Mouse (Mus musculus): ENCODE results near the gene Arl14ep.

Gene Arl14ep

DNA sequence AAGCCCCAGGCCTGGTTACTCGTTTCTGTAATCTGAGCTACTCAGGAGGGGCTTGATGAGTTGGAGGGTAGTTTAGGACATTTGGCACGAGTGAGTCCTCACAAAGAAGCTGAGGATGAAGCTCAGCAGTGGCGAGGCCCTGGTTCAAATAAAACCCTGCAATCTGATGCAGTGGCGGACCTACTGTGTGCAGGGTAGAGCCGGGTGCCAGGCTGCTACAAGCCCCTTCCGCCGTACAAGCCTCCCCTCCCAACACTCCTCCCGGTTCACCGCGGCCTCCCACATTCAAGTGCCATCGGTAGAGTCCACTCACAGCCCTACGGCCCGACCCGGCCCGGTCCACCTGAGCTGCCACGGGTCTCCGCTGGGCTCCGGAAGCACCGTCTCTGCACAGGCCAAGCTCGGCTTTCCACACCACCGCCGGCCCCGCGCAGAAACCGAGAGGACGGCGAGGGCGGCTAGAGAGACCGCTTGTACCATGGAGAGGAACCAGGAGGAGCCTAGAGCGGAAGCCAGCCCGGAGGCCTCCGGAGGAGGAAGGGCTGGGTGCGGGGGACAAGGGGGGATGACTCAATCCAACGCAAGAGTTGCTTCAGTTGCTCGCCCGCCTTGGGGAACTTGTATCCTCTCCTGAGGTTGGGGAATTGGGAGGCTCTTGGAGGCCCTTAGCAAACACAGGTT lies at the start of gene Arl14ep:
Gene Arl14ep, minus strand, starts transcription at position 466 of the 681 bp plus-strand sequence.
- DNase-seq (ENCODE audit: inconsistent age in 2 of 2, low spot score in 1 of 2): peak; percentile 92 to 97

DNA sequence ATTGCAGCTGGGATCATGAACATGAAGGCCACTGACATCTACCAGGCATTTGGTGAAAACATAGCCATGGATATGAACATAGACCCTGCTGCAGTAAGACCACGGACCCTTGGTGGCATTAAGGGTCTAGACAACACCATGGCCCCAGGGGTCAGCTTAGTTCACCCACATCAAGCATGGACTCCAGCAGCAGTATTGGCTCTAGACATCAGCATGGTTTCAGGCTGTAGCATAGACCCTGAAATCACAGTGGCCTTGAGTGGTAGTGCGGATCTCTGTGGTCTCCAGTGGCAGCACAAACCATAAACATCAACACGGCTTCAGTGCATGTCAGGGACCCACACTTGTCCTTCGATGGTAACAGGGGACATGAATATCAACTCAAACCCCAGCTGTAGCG lies 48.5 kb upstream of the Arl14ep start:
- no peak for DNase-seq (ENCODE audit: inconsistent age in 2 of 2, low spot score in 1 of 2)

DNA sequence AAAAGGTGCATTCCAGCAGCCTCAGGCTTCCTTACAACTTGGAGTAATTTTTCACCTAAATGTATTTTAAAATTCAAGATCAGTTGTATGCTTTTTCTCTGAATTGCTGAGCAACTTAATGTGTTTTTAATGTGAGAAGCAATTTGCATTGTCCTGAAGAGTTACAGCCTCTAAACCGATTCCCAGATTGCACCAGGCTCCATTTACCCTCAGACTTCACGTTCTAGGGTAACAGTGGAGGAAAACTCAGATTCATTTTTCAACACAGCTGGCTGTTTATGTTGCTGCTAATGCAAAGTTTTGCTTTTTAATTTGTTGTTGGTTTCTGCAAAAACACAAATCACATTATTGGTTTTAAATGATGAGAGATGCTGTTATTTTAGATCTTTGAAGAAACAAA lies 45.1 kb upstream of the Arl14ep start:
- no peak for DNase-seq (ENCODE audit: inconsistent age in 2 of 2, low spot score in 1 of 2)

DNA sequence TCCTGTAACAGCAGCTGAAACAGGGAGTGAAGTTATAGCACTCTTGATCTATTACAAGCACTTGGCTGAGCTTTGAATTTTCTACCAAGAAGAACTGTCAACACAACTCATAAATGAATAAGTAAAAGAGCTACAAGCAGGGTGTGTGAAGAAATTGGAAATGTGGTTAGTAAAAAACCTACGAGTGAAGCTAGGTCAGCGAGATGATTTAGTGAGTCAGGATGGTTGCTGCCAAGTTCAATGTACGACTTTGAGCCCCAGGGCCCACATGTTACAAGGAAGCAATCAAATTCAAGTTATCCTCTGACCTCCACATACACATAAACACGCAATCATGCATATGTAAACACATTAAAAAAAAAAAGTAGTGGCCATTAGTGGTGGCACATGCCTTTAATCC lies 38.9 kb upstream of the Arl14ep start:
- no peak for DNase-seq (ENCODE audit: inconsistent age in 2 of 2, low spot score in 1 of 2)

DNA sequence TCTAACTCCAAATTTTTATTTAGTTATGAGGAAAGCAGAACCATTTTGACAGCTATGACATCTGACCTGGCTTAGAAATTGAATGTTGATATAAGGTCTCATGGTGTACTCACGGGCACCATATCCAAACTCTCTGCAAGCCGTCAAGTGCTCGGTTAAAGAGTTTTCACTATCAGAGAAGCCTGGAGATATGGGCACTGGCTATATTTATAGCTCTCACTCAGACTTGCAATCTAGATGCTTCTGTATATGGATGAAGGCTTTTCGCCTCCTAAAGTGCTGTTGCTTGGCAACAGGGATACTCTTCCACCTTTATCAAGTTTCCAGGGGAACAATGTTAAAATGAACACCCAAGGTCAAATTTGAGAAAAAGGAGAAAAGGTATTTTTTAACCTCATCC lies 38.1 kb upstream of the Arl14ep start:
- DNase-seq (ENCODE audit: inconsistent age in 2 of 2, low spot score in 1 of 2): no peak

DNA sequence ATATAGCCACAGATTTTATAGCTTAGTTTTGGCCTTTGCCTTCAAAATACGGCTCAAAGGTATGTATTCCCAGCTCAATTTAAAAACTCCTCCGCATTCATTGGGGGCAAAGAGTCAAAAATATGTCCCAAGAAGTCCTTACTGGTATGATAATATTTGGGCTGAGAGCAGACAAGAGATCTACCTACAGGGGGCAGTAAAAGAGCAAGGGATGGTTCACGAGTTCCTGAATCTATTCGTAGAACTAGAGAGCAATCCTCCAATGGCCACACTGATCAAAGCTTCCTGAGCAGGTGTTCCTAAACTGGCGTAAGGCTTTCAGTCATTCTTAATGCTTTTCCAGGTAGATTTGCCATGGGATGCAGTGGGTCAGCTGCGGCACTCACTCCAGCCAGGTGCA lies 35.9 kb upstream of the Arl14ep start:
- DNase-seq (ENCODE audit: inconsistent age in 2 of 2, low spot score in 1 of 2): peak; percentile 12 to 78

DNA sequence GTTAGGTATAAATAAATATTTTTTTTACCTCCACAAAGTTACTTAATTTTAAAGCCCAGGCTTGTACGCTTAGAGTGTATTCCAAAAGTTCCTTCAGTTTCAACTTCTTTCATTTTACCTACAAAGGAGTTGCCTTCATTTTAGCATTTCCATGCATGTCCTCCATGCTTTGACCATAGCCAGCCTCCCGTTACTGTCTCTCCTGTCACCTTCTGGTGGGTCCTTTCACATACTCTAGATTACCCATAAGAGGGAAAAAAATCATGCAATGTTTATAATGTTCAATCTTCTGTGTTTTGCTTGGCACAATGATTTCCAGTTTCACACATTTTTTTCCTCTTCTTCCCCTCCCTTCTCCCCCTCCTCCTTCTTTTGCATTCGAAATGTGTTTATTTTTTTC lies 32.2 kb upstream of the Arl14ep start:
- no peak for DNase-seq (ENCODE audit: inconsistent age in 2 of 2, low spot score in 1 of 2)

DNA sequence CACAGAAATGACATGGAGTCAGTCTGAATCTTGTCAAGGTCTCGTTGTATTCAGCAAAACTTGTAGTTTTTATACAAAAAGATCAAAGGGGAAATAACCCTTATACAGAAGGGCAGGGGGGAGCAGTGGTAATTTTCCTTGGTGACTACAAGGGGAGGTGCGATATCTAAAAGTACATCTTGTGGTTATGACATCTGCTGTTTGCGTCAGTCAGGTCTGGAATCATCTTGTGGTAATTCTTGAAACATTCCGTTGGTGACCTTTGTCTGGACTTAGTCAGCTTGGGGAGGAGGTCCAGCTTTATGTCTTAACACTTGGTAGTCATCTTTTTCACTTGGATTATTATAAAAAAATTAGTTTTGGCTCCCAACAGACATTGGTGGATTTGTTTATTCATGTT lies 31.7 kb upstream of the Arl14ep start:
- peak in 1 of 2 experiments; percentile 38 for DNase-seq (ENCODE audit: inconsistent age in 2 of 2, low spot score in 1 of 2)

DNA sequence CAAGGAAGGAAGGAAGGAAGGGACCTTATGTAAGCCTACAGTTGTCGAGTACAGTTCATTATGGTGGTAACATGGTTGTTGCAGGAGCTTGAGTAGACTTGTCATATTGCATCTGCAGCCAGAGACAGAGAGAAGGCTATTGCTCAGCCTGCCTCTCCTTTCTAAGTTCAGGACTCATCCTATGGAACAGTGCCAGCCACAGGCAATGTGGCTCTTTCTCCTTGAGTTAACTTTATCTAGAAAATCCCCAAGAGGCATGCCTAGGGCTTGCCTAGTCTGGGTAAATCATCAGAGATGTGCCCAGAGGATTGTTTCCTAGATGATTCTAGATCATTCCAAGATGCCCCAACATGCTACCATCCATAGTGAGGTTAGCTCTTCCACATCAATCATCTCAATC lies 17.0 kb upstream of the Arl14ep start:
- no peak for DNase-seq (ENCODE audit: inconsistent age in 2 of 2, low spot score in 1 of 2)

DNA sequence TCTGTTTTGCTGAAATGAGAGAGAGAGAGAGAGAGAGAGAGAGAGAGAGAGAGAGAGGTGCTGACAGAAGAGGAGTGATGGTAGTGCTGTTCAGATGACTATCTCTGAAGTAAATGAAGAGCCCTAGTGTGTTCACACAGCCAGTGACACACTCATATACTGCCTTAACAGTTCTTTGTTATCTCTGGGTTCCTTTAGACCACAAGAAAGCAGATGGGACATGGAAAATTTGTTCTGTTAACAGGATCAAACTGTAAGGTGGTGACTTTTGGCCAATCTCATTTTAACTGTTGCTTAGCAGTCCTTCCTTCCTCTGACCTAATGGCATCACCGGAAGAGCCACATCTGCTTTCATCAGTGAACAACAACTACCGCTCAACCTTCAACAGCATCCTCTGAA lies 10.7 kb upstream of the Arl14ep start:
- no peak for DNase-seq (ENCODE audit: inconsistent age in 2 of 2, low spot score in 1 of 2)

DNA sequence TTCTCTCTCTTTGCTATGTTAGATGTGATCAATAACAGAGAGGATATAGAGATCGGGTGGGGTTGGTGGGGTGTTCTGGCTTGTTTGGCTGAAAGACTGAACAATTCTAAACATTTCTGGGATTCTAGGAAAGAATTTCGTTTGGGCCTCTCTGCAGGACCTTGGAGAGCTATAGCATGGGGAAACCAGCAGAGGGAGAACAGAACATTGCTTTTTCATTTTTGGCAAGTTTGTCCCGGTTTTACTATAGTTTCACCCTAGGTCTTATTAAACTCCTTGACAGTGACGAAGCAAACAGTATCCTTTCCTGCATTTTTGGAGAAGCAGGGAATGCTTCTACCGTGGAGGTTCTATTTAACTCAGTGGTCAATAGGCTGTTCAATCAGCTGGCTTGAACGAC lies 8.3 kb upstream of the Arl14ep start:
- DNase-seq (ENCODE audit: inconsistent age in 2 of 2, low spot score in 1 of 2): no peak

DNA sequence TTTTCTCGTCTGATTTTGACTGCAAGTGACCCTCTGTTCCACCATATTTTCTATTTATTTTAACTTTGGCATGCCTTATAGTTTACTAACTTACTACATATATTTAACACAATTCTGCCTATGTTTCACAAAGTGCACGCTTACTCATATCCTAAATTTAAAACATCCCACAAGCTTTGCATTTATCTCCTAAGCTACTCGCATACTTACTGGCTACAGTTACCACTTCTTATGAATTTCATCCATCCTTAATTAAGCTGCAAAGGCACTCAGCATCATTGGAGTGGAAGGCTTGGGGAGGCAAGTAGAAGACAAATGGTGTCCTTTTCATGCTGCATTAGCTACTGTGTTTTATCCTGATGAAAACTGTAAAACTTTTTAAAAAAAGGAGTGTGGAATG lies 2.2 kb upstream of the Arl14ep start:
- DNase-seq (ENCODE audit: inconsistent age in 2 of 2, low spot score in 1 of 2): no peak

DNA sequence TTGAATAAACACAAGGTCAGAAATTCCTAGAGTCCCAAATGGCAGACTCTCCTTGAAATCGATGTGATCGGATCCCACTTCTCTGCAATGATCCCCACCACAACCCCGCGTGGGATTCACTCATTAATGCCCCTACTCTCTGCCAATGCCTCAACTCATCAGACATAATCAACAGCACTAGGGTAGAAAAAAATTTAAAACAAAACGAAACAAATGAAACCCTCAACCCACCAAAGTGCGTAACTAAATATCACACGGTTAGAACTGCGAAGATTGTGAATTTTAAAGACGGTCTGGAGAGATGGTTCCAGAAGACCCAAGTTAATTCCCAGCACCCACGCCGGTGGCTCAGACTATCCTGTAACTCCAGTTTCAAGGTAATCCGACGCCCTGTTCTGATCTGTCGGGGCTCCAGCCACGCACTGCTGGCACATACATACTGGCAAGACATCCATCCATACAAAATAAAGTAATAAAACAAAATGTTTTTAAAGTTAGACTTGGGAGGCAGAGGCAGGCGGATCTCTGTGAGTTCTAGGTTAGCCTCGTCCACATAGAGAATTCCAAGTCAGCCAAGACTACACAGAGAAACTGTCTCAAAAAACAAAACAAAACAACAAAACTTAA lies 779 bp downstream of the Arl14ep start:
- peak in 1 of 2 experiments; percentile 16 for DNase-seq (ENCODE audit: inconsistent age in 2 of 2, low spot score in 1 of 2)

DNA sequence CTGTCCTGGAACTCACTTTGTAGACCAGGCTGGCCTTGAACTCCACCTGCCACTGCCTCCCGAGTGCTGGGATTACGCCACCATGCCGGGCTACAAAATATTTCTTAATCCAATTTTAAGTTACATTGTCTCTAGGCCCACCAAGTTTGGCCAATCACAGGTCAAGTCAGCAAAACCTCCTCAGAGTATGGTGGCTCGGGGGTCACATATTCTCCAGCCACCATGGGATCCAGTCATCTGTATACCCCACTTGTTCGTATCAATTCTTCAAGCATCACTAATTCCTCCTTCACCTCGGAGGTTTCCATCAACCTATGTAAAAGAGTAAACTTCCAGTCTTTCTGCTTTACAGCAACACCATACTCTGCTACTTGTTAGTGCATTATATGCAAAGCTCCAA lies 1.4 kb downstream of the Arl14ep start:
- no peak for DNase-seq (ENCODE audit: inconsistent age in 2 of 2, low spot score in 1 of 2)

DNA sequence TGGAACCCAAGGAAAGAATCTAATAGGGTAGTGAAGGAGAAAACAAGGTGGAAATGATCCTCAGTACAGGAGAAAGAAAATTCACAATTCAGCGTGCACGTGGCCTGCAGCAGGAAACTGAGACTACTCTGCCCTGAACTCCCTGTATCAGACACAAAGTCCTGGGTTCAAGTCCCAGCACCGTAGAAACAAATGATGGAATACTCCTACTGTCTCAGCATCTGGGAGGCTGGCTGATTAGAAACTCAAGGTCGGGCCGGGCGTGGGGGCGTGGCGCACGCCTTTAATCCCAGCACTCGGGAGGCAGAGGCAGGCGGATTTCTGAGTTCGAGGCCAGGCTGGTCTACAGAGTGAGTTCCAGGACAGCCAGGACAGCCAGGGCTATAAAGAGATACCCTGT lies 3.3 kb downstream of the Arl14ep start:
- DNase-seq (ENCODE audit: inconsistent age in 2 of 2, low spot score in 1 of 2): no peak

DNA sequence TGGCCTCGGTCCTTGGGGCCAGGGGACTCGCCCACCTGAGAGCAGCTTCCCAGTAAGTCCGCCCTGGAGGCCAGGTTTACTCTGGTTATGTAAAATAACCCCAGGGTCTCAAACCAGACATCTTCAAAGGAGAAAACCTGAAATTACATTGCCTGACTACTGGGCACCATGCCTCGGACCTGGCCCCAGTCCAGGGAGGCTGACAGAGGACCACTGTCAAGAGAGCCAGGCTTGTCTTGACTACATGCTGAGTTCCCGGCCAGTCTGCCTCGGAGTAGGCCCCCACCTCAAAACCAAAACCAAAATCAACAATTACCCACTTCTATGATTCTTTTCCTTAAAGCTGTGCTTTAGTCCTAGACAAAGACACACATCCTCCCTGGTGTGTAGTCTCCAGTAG lies 5.9 kb downstream of the Arl14ep start:
- no peak for DNase-seq (ENCODE audit: inconsistent age in 2 of 2, low spot score in 1 of 2)

DNA sequence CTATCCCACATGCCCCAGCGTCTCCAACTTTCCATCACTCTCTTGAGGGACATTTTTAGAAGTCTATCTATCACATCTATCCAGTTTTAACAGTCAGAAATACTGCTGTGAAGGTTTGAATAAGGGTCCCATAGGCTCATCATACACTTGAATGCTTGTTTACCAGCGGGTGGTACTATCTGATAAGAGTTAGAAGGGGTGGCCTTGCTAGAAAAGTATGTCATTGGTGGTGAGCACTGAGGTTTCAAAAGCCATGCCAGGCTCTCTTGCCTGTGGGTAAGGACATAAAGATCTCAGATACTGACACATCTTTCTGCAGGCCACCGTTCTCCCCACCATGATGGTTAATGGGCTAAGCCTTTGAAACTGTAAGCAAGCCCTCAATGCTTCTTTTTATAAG lies 10.7 kb downstream of the Arl14ep start:
- DNase-seq (ENCODE audit: inconsistent age in 2 of 2, low spot score in 1 of 2): peak in 1 of 2 experiments; percentile 16

DNA sequence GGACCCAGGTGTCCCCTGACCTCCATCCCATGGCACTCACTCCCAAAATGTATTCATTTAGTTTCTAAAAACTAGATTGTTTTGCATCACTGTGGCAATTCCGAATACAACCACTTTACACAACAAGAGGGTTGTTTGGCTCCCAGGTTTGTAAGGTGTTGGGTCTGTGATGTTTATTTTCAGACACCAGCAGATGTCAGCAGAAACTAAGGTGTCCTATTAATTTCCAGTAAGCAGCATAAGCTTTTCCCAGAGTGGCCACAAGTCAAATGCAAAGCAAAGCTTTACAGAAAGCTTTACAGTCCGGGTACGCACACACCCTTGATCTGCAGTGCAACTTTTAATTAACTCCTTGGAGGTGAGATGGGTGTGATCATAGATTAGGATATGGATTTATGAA lies 12.6 kb downstream of the Arl14ep start:
- DNase-seq (ENCODE audit: inconsistent age in 2 of 2, low spot score in 1 of 2): peak in 1 of 2 experiments; percentile 14

DNA sequence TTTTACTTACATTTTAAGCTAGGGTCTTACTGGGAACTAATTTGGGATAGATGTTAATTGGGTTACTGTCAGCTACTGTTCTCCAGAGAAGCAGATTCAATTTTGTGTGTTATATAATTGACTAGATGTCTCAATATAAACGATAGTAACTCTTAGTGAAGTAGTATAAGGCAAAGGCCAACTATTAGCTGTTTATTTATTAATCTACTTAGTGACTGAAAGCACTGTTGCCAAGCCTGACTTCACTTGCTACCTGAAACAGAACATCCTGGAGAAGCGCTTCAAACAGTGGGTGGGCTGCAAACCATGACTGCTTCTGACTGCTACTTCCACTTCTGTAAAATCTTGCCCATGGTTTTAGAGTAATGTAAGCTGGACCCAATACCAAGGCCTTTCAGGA lies 13.2 kb downstream of the Arl14ep start:
- DNase-seq (ENCODE audit: inconsistent age in 2 of 2, low spot score in 1 of 2): no peak

DNA sequence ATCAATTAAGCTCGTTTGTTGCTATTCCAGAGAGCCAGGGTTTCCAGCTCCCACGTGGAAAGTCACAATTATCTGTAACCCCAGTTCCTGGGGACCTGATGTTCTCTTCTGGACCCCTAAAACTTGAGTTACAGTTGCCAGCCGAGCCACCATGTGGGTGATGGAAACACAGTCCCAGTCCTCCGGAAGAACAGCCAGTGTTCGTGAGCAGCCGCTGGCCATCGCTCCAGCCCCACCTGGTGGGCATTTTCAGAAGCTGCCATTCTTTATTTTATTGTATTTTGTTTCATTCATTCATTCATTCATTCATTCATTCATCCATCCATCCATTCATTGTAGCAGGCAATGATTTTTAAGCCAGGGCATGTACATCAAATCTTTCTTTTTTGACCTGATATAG lies 14.0 kb downstream of the Arl14ep start:
- DNase-seq (ENCODE audit: inconsistent age in 2 of 2, low spot score in 1 of 2): no peak

DNA sequence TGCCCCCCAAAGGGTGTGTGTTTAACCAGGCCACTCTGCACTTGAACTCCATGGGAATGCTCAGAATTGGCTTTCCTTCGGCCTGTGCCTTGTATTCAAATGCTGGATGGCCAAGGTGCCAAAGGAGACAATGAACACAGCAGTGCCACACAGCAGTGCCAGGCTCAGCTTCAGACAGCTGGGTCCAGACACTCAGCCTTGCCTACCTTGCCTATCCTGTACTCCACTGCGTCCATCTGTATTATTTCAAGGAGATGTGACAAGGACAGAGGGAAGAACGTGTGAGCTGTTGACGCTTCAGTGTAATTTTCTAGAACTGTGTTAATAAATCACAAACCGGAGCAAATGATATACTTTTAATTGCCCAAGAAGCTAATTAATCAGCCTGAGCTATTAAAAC lies 14.8 kb downstream of the Arl14ep start:
- no peak for DNase-seq (ENCODE audit: inconsistent age in 2 of 2, low spot score in 1 of 2)

DNA sequence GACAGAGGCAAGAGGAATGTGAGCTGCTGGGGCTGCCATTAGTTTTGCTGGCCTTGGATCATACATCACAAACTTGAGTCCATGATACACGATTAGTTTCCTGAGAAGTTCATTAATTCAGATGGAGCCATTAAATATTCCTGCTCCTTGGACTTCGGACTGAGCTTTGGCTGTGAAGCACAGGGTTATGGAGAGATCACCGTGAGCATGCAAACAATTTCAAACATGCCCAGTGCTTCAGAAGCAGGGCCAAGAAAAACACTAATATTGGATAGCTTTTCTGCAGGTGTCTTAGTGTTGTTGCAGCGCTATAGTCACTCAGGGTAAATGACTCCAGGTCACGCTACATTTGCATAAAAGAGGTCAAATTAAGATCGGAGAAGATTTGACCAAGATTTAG lies 15.3 kb downstream of the Arl14ep start:
- no peak for DNase-seq (ENCODE audit: inconsistent age in 2 of 2, low spot score in 1 of 2)

DNA sequence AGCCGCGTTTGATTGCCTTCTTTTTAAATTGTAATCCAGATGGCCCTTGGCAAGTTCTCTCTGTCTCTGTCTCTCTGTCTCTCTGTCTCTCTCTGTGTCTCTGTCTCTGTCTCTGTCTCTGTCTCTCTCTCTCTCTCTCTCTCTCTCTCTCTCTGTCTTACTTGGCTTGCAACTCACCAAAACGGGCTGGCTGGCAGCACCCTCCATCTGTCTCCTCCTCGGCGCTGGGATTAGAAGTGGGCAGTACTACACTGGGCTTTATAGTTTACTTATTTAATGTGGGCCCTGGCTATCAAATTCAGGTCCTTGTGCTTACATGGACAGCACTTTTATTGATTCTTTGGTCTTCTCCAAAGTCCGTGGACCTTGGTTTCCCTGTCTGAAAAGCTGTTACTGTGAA lies 18.1 kb downstream of the Arl14ep start:
- DNase-seq (ENCODE audit: inconsistent age in 2 of 2, low spot score in 1 of 2): no peak
